Mouse (Mus musculus) spleen, embryonic (tissue): ENCODE measurements around the gene Zfp873.
"Not testable (repeated sequence)": the region's sequence is repeated elsewhere in the genome, so short reads cannot be mapped to it uniquely, and the experiment has no call there.

Experiments used
- CTCF ChIA-PET: fragments of 350-600 bp; sonication (Branson Sonifier 250); formaldehyde crosslinking; loops from one replicate; lab custom pipeline; 2022; lab: Charles Lee

Gene Zfp873

DNA sequence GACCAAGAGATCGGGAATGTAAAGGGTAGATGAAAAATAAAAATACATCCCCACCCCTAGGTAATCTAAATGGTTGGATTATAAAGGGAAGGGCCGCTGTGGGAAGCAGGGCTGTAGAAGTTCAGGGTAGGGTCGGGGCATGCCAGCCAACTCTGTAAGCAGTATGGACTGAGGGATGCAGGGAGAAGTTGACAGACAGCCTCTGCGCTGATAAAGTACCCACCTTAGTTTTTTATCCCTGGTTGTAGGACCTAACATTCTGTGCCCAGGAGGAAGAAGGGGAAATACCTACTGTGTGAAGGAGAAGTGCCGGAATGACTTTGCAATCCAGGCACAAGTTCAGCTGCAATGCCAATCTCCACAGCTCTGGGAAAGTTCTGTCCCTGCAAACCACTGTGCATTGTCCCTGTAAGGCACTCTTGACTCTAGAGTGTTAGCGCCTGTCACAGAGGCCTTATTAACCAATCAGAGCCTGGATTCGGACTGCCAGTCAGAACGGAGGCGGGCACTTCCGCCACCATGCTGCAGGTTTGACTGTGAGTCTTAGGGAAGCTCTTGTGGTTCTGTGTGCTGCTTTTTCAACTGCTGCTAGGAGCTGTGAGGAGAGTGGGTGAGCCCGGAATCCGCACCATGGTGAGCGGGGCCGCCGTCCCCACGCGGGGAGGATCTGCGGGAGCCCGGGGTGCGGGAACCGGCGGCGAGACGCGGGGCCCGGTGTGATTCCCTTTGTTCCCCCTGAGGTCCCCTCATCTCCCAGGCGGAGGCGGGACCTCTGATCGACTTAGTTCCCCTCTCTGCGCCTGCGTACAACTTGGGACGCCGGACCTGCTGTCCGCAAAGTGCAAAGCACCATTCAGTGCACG, at the start of gene Zfp873:
TSS of gene Zfp873 (plus strand) at position 527 of the 863 bp plus-strand sequence.
- CTCF ChIA-PET, result no interaction called here

DNA sequence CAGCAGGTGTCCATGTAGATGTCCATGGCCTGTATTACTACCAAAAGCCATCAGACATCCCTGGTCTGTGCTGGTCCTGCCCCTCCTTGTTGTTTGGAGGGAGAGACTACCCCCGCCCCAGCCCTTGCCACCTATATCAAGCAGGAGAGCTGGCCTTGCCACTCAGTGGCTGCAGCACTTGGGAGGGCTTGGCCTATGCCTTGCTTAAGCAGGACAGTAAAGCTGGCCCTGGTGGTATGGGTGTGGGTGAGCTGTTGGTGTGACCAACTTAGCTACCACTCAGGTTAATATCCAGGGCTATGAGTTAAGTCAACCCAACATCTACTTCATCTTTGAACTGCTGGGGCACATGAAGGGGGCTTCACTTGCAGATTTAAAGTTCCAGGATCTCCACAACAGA, 44.7 kb upstream of the Zfp873 start:
- CTCF ChIA-PET, result not testable (repeated sequence)

DNA sequence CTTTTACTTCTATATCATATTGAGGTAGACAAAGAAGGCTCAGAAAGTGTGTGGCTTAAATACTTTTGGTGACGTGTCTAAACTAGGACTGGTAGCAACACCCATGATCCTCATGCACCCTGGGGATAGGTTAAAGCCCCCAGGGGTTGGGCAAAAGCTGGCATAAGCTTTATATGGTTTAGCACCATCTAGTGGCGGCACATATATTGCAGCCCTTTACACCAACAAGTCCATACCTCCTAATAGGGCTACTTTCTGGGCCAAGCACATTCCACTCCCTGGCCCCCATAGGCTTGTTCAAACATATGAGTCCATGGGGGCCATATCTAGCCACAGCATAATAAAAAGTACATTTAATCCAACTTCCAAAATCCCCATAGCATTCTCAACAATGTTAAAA, 43.1 kb upstream of the Zfp873 start:
- CTCF ChIA-PET, result not testable (repeated sequence)

DNA sequence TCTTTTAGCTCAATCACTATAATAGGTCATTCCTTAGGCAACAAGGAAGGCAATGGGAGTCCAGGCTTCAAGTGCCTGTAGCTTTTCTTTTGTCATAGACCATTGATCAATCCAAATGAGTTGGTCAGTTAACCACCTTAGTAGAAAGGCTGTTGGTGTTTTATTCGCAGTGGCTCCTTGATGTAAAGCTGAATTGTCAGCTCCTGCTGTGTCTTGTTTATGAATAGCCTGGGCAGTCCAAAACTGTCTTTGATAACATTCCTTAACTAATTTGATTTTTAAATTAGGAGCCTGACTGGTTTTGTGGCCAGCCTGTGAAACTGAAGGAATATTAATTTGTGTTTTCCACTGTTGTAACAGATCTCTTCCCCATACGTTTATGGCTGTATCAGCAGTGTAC, 5.7 kb upstream of the Zfp873 start:
- CTCF ChIA-PET, result no interaction called here

DNA sequence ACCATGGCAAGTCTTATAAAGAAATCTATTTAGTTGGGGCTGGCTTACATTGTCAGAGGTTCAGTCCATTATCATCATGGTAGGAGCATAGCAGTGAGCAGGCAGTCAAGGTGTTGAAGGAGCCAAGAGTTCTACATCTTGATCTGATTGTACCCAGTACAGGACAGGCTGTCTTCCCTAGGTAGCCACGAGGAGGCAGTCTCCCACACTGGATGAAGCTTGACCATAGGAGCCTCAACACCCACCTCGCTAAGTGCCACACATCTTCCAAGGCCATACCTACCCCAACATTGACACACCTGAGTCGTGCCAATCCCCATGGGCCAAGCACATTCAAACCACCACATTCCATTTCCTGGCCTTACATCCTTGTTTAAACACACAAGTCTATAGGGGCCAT, 1.3 kb upstream of the Zfp873 start:
- CTCF ChIA-PET, result no interaction called here

DNA sequence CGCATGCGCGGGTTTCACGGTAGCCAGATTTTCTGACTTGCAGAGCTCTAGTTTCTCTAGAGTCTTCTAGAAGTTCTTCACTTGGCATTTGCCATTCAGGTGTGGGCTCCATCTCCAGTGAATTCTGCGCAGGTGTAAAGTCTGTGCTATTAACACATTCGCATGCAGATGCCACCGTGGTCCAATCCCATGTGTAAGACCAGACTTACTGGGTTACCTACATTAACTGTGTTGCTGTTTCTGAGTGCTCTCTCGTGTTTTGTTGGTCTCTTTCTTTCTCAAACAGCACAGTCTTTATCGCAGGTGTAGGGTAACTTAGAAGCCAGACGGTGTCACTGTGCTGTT, 509 bp downstream of the Zfp873 start:
- CTCF ChIA-PET, result not testable (repeated sequence)

DNA sequence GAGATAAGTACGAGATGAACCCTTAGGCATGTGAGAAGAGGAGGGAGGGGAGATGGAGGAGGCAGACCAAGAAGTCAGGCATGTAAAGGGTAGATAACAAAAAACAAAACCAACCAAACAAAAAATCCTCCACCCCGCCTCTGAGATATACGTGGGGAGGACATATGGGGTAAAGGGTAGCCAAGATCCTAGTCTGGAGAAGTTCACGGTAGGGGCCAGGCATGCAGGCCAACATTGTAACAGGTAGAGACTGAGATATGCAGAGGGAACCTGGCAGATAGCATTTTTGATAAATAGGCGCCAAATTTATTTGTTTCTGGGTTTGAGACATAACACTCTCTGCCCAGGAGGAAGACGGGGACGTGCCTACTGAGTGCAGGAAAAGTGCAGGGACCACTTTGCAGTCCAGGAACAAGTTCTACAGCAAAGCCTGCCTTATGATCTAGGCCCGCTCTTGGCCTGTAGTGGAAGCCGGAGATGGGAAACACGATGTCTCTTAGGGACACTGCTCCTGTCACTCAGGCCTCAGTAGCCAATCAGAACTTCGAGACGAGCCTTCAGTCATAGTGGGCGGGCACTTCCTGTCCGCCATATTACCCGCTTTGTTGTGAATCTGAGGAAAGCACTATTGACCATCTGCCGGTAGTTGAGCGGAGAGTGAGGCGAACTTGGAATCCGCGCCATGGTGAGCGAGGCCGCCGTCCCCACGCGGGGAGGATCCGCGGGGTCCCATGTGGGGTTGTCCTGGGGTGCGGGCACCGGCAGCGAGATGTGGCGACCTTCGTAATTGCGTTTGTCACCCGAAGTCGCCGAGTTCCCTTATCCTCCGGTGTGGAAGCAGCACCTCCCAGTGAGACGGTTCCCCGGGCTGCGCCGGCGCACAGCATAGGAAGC, 35.1 kb downstream of the Zfp873 start, which contains the start of gene BC024063:
TSS of gene BC024063 (plus strand) at position 626 of the 894 bp plus-strand sequence.
- CTCF ChIA-PET, result not testable (repeated sequence)

DNA sequence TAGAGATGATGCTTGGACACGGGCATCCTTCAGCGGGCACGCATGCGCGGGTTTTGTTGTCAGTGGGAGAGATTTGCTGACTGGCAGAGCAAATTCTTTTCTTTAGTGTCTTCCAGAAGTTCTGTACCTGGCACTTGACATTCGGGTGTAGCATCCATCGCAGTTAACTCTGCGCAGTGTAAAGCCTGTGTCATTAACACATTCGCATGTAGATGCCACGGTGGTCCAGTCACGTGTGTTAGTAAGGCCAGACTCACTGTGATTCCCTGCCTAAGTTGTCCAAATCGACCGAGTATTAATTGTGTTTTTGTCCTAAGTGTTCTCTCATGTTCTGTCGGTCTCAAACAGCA, 35.7 kb downstream of the Zfp873 start:
- CTCF ChIA-PET, result not testable (repeated sequence)
